Mouse (Mus musculus): ENCODE measurements around the gene Dpagt1.

GRCm38 (mm10) chr9:44373386-44373785 lies 47.6 kb downstream of the Dpagt1 start:
- TF ChIP-seq CTCF (IDR thresholded peaks at IDR 0.05; ENCODE audit: borderline replicate concordance, insufficient read depth, low read length) (no peak), POLR2A (IDR thresholded peaks at IDR 0.05; ENCODE audit: low read depth, low read length) (no peak)
